Mouse (Mus musculus) forebrain, embryonic 11.5 days (tissue): ENCODE measurements around the gene Rasip1. TPM values are rescaled to one million over a fixed set of nuclear protein-coding genes. Genes with fewer than 3 reads are reported as not detected.
A peak's percentile ranks its signal among the peaks of the same experiment; 100 is the strongest.

Experiments used
- ATAC-seq: fragments of 200-750 bp; cut with Nextera tagmentation; replicated peaks from 2 replicates; pipeline ENCODE4 v1.8.0; 2017; ENCODE audit warnings: moderate TSS enrichment; ENCODE audit not compliant: low FRiP score
- DNase-seq: peaks from one replicate; pipeline ENCODE4 v3.0.0-alpha.2; 2017; ENCODE audit warnings: low spot score
- H3K27ac ChIP-seq: fragments of 300-500 bp; sonication (generic); 2 replicates; pipeline ENCODE4 v1.5.1; 2014; ENCODE audit warnings: low read depth, low read length
- H3K27me3 ChIP-seq: fragments of 300-500 bp; sonication (generic); 2 replicates; pipeline ENCODE4 v1.6.1; 2014; ENCODE audit warnings: mild to moderate bottlenecking, low read length, mixed read lengths; ENCODE audit not compliant: control insufficient read depth, insufficient read depth
- H3K36me3 ChIP-seq: fragments of 300-500 bp; sonication (generic); 2 replicates; pipeline ENCODE4 v1.6.1; 2014; ENCODE audit warnings: mild to moderate bottlenecking, low read length, moderate library complexity, mixed read lengths; ENCODE audit not compliant: control insufficient read depth, insufficient read depth
- H3K4me1 ChIP-seq: fragments of 300-500 bp; sonication (generic); replicated peaks from 2 replicates; pipeline ENCODE4 v1.6.1; 2014; ENCODE audit warnings: low read length, mixed read lengths; ENCODE audit not compliant: control insufficient read depth, insufficient read depth
- H3K4me2 ChIP-seq: fragments of 300-500 bp; sonication (generic); 2 replicates; pipeline ENCODE4 v1.6.1; 2014; ENCODE audit warnings: low read depth, mild to moderate bottlenecking, low read length, moderate library complexity, mixed read lengths; ENCODE audit not compliant: severe bottlenecking
- H3K4me3 ChIP-seq: fragments of 300-500 bp; sonication (generic); 2 replicates; pipeline ENCODE4 v1.5.1; 2014; ENCODE audit warnings: low read depth, low read length
- H3K9ac ChIP-seq: fragments of 300-500 bp; sonication (generic); 2 replicates; pipeline ENCODE4 v1.6.1; 2014; ENCODE audit warnings: low read length
- H3K9me3 ChIP-seq: fragments of 300-500 bp; sonication (generic); 2 replicates; pipeline ENCODE4 v1.6.1; 2016; ENCODE audit warnings: low read length, mixed read lengths; ENCODE audit not compliant: control insufficient read depth
- WGBS: fragments of 180-500 bp; shearing (Covaris S2); extraction: QIAGEN DNeasy Blood & Tissue Kit; methylation state at CpG from one replicate; pipeline ENCODE4 v1.1.7; 2014; 5-methylcytosine and 5-hydroxymethylcytosine counted together
- polyA plus RNA-seq: library from polyadenylated mRNA; unstranded; fragments of >200 nt; fragmentation: Nextera tagmentation; extraction: Ambion mirVana; gene quantifications from 2 replicates; pipeline ENCODE4 v1.2.1, GENCODE M21; 2014

The Rasip1 gene
- polyA plus RNA-seq, result 6.5 and 7.3 TPM in 2 replicates

DNA sequence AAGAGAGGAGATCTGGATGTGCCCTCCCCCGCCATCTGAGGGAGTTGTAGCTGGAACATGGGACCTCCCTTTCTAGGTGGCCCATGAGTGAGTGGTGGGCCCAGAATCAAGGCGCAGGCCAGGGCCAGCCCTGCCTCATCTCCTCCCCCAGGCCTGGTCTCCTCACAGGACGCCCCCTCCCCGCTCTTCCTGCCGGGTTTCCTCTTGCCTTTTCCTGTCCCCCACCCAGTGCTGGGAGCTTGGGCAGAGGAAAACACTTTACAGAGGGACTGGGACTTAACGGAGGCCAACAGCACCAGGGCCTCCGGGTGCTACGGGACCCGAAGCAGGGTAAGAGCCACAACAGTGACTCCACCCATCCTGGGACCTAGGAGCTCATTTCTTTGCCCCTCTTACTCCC lies at the start of gene Rasip1:
TSS of gene Rasip1 (plus strand) at position 228 of the 400 bp plus-strand sequence.
- DNase-seq, result no peak
- Histone ChIP-seq H3K4me3 (peak within 1 kb of the TSS; percentile 45), H3K4me2 (peak within 1 kb of the TSS; percentile 83), H3K27me3 (peaks cover 15% of the 10 kb centered on the region), H3K9me3 (no peaks in the 10 kb centered on the region), H3K36me3 (no peaks in the 10 kb centered on the region), H3K4me1 (peaks cover 2% of the 10 kb centered on the region; the same call in 1 of the 2 replicates), H3K27ac (0 out of 2 replicates have a peak within 1 kb of the TSS, but pooled peaks have one; percentile 43), H3K9ac (peak within 1 kb of the TSS; percentile 74)
- WGBS, result 89% methylated on average over 9 of the region's 9 CpGs
- no peak for ATAC-seq

DNA sequence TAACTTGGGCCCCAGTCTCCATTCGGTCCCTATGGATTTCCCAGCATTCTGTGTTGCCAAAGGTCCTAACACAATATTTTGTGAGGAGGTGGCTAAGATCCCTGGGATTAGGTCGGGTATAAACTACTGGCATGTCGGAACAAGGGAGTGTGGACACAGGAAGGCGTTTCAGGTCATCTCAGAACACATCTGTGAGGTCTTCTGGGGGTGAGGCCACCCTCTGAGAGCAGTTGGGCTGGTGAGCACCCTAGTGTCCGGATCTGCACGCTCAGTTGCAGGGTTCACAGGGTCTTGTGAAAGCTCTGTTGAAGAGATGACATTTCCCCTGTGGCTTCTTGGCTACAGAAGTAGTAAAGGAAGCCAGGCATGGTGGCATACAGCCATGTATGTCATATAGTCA lies 41.4 kb upstream of the Rasip1 start:
- DNase-seq (no peak), ATAC-seq (no peak)
- H3K4me1 ChIP-seq, result no peaks in the 10 kb centered on the region
- H3K4me3 ChIP-seq, result no peak overlapping the region
- no peak overlapping the region for H3K9ac ChIP-seq
- no peak overlapping the region for H3K27ac ChIP-seq
- 91% methylated on average over 6 of the region's 6 CpGs for WGBS
- no peaks in the 10 kb centered on the region for H3K36me3 ChIP-seq
- H3K4me2 ChIP-seq, result no peak overlapping the region
- no peaks in the 10 kb centered on the region for H3K27me3 ChIP-seq
- H3K9me3 ChIP-seq, result no peaks in the 10 kb centered on the region

DNA sequence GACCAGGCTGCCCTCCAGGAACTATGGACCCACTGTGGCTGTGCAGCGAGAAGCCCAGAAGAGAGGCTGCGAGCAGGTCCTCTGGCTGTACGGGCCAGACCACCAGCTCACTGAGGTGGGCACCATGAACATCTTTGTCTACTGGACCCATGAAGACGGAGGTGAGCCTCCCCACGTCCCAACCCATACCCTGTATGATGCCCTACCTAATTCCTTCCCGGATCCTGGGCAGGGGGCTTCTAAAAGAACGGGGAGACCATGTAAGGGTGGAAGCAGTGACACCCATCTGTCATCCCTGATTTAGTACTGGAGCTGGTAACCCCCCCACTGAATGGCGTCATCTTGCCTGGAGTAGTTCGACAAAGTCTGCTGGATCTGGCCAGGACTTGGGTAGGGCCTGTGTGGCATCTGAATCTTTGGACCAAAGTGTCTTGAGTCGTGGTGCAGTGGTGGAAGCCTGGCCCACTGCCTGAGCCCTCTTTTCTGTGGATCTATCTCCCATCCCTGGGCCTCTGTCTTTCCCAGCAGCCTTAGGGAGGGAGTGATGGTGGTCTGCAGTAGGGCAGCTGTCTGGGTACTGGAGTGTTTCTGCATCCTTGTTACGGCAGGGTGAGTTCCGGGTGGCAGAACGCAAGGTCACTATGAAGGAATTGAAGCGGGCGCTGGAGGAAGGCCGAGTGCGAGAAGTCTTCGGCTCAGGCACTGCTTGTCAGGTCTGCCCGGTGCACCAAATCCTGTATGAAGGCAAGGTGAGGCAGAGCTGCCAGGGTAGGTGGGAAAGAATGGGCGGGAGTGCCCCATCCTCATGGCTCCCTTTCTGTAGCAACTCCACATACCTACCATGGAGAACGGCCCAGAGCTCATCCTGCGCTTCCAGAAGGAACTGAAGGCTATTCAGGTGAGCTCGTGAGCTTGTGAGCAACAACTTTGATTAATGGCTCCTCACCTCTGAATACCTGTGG lies 39.4 kb upstream of the Rasip1 start:
- Histone ChIP-seq H3K4me2 (no peak overlapping the region), H3K27ac (no peak overlapping the region), H3K9me3 (no peaks in the 10 kb centered on the region), H3K9ac (no peak overlapping the region), H3K36me3 (no peaks in the 10 kb centered on the region), H3K27me3 (no peaks in the 10 kb centered on the region), H3K4me1 (no peaks in the 10 kb centered on the region), H3K4me3 (no peak overlapping the region)
- DNase-seq, result no peak
- no peak for ATAC-seq
- WGBS, result 91% methylated on average over 23 of the region's 23 CpGs

DNA sequence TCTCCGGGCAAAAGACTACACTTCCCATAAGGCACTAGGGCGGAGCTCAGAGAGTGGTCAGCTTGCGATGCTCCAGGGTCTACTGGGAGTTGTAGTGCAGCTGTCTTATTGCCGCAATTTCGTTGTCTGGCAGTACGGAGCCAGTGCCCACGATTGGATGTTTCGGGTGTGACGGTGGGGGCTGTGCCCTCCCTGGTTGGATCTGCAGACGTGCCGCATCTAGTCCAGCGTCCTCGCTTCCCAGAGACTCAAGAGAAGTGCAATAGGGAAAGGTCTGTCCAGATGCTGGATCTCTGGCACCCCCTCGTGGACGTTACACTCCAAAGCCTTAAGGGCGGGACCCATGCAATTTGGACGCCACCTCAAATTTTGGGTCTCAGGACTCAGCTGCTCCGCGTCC lies 38.1 kb upstream of the Rasip1 start:
- WGBS, result 7% methylated on average over 19 of the region's 19 CpGs
- no peaks in the 10 kb centered on the region for H3K36me3 ChIP-seq
- peak overlapping the region; percentile 9; the same call in 1 of the 2 replicates for H3K4me3 ChIP-seq
- H3K9me3 ChIP-seq, result no peaks in the 10 kb centered on the region
- no peak overlapping the region for H3K9ac ChIP-seq
- peak; percentile 97 for ATAC-seq
- no peaks in the 10 kb centered on the region for H3K4me1 ChIP-seq
- H3K4me2 ChIP-seq, result peak overlapping the region; percentile 32; the same call in 1 of the 2 replicates
- H3K27ac ChIP-seq, result no peak overlapping the region
- DNase-seq, result peak; percentile 93
- H3K27me3 ChIP-seq, result no peaks in the 10 kb centered on the region

DNA sequence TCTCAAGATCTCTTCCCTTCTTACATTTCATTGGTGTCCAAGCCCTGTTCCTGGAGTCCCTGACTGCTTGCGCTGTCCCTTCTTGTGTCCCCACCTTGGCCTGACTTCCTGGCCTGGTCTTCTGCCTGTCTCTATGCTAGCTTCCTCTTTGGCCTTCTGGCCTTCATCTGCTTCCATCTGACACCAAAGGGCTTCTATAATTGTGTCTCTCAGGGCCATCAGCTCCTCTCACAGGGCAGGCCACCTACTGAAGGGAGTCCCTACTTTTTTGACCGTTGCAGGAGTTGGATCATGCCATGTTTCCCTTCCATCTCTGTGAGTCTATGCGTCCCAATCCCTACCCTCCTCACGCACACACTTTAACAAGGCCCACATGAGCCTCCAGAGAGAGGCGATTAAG lies 37.4 kb upstream of the Rasip1 start:
- Histone ChIP-seq H3K4me3 (no peak overlapping the region), H3K4me2 (no peak overlapping the region), H3K27me3 (no peaks in the 10 kb centered on the region), H3K36me3 (no peaks in the 10 kb centered on the region), H3K4me1 (no peaks in the 10 kb centered on the region), H3K9me3 (no peaks in the 10 kb centered on the region), H3K9ac (no peak overlapping the region), H3K27ac (no peak overlapping the region)
- DNase-seq (no peak), ATAC-seq (no peak)
- WGBS, result 89% methylated on average over 5 of the region's 5 CpGs

DNA sequence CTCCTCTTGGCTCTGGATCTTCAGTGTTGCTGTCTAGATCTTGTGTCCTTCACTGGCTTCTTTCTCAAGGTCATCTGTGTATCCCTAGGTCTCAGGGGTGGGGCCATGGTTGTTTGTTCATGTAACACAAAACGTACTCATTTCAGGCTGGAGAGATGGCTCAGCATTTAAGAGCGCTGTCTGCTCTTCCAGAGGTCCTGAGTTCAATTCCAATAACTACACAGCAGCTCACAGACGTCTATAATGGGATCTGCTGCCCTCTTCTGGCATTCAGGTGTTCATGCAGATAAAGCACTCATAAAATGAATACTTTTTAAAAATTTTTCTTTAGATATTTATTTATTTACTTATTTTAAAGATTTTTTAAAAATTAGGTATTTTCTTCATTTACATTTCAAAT lies 36.4 kb upstream of the Rasip1 start:
- 64% methylated on average over 3 of the region's 3 CpGs for WGBS
- H3K27me3 ChIP-seq, result no peaks in the 10 kb centered on the region
- ATAC-seq (no peak), DNase-seq (no peak)
- H3K4me2 ChIP-seq, result no peak overlapping the region
- no peak overlapping the region for H3K27ac ChIP-seq
- H3K9me3 ChIP-seq, result no peaks in the 10 kb centered on the region
- no peak overlapping the region for H3K9ac ChIP-seq
- H3K4me1 ChIP-seq, result no peaks in the 10 kb centered on the region
- H3K36me3 ChIP-seq, result no peaks in the 10 kb centered on the region
- no peak overlapping the region for H3K4me3 ChIP-seq

DNA sequence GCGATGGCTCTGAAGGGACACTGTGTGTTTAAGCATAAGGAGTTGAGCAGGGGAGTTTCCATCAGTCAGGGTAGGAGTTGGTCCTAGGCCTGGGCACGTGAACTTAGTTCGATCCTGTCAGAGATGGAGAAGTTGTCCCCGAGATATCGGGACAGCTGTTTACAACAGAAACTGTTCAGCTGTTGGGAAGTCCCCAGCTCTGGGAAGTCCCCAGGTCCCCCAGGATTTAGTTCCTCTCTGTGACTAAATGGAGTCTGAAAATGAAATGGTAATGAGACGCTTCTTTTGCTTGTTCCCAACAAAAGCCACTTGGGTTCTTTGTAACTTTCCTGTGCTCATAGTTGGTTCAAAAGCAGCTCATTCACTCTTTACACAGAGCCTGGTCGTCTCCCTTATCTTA lies 35.4 kb upstream of the Rasip1 start:
- 84% methylated on average over 7 of the region's 7 CpGs for WGBS

DNA sequence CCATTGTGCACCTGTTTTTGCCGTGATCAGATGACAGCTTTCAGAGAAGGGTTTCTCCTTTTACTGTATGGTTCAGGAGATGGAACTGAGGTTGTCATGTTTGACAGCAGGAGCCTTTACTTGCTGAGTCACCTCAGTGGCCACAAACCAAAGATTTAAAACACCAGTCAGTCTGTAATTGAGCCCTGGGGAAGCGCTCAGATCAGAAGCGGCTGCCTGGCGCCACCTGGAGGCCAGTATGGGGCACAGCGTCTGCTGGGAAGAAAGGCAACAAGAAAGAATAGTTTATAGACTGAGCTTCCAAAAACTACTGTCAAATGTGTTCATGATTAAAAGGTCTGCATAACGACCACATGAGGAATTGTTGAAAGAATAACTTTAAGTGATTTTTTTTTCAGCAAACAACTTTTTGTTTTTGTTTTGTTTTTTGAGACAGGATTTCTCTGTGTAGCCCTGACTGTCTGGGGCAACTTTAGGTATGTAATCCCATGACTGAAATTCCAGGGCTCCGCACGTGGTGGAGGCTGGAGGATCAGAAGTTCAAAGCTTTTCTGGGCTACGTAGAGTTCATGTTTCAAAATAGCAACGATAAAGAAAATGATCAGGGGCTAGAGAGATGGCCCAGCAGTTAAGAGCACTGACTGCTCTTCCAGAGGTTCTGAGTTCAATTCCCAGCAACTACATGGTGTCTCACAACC lies 34.0 kb upstream of the Rasip1 start:
- H3K9me3 ChIP-seq, result no peaks in the 10 kb centered on the region
- H3K4me1 ChIP-seq, result no peaks in the 10 kb centered on the region
- H3K27me3 ChIP-seq, result no peaks in the 10 kb centered on the region
- WGBS, result 25% methylated on average over 10 of the region's 10 CpGs
- H3K9ac ChIP-seq, result no peak overlapping the region
- DNase-seq (peak; percentile 86), ATAC-seq (no peak)
- no peak overlapping the region for H3K4me2 ChIP-seq
- no peak overlapping the region for H3K27ac ChIP-seq
- no peak overlapping the region for H3K4me3 ChIP-seq
- no peaks in the 10 kb centered on the region for H3K36me3 ChIP-seq

More for the DNA sequence above, 35.4 kb upstream of the Rasip1 start:
- Histone ChIP-seq H3K9me3 (no peaks in the 10 kb centered on the region), H3K27me3 (no peaks in the 10 kb centered on the region), H3K4me3 (no peak overlapping the region), H3K4me2 (no peak overlapping the region), H3K36me3 (no peaks in the 10 kb centered on the region), H3K9ac (no peak overlapping the region), H3K27ac (no peak overlapping the region), H3K4me1 (no peaks in the 10 kb centered on the region)
- DNase-seq (no peak), ATAC-seq (no peak)
